ENCODE assay signal across 18 mouse cellular contexts in the genomic region with DNA sequence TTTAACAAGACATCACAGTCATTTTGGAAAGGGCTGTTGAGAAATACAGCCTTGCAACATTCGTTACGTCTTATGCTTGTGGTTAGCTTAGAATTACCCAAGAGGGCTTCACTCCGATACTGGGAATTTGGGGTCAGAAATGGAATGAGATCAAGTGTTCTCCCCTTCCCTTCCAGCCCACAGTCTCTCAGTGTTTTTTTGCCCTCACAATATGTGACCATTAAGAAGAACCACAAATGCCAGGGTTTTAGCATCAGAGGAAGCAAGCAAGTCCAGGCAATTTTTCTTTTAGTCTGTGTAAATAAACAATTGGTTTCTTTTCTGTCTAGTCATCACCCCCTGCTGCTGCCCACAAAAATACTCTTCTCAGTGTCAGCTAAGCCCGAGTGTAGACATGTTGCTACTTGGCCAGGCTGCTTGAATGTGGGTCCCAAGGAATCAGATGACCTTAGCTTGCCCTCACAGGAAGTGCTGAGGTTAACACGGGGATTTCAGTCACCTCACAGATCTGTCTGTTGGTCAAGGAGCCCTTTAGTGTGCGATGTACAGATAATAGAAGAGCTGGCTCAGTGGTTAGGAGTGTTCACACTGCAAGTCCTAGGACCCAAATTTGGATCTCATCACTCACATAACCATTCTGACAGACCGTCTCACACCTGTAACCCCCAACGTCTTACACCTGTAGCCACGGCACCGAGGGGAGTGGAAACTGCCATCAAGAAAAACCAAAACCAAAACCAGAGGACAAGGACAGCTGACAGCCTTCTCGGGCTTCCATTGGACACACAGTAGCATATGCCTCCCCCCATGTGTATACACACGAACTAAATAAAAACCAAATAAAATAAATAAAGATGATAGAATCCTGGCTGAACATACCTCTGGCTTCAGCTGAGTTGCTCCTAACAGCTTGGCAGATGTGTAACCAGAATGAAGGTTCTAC.
DNase-seq lines count a peak whose midpoint lies in the region; ATAC-seq and TF ChIP-seq lines count a peak whose summit lies in the region.
"Had no signal": no experiment of that assay in that cellular context is flagged by ENCODE, and none has a peak within 500 bp of the region (broad histone marks: within the 10 kb centered on the region; RNA-seq: fewer than 3 reads in every experiment).

No protein-coding gene starts in this region.

- H3K9me3 ChIP-seq in kidney, postnatal 0 days (replicated peaks; ENCODE audit: low read length): no peaks in the 10 kb centered on the region
- peaks cover 14% of the 10 kb centered on the region; the same call in 1 of the 2 replicates for H3K9me3 ChIP-seq in megakaryocyte, embryonic 14.5 days
- H3K9me3 ChIP-seq: heart, embryonic 15.5 days; limb, embryonic 12.5 days; lung, embryonic 15.5 days; midbrain, embryonic 15.5 days had no signal

- no peak overlapping the region for H3K27ac ChIP-seq in kidney, postnatal 0 days
- H3K27ac ChIP-seq: heart, embryonic 15.5 days; limb, embryonic 12.5 days; lung, embryonic 15.5 days; midbrain, embryonic 15.5 days had no signal

- 58% methylated on average over 12 of the region's 12 CpGs for WGBS in kidney, postnatal 0 days

- no peaks in the 10 kb centered on the region for H3K36me3 ChIP-seq in kidney, postnatal 0 days (ENCODE audit: insufficient read depth, low read length)
- H3K36me3 ChIP-seq in megakaryocyte, embryonic 14.5 days (replicated peaks; ENCODE audit: low read length): no peaks in the 10 kb centered on the region
- H3K36me3 ChIP-seq: heart, embryonic 15.5 days; limb, embryonic 12.5 days; lung, embryonic 15.5 days; midbrain, embryonic 15.5 days had no signal

- no peak for TF ChIP-seq CTCF in kidney, postnatal 0 days (IDR thresholded peaks at IDR 0.05; ENCODE audit: low read depth)

- ATAC-seq in kidney, postnatal 0 days (replicated peaks; ENCODE audit: low FRiP score, low read depth): no peak
- ATAC-seq: forebrain, embryonic 14.5 days; hindbrain, embryonic 16.5 days; midbrain, embryonic 15.5 days had no signal

- no peak overlapping the region for H3K4me3 ChIP-seq in kidney, postnatal 0 days (replicated peaks; ENCODE audit: low read depth, low read length)
- peak overlapping the region; percentile 15 for H3K4me3 ChIP-seq in megakaryocyte, embryonic 14.5 days (replicated peaks)
- H3K4me3 ChIP-seq: heart, embryonic 15.5 days; limb, embryonic 12.5 days; lung, embryonic 15.5 days; midbrain, embryonic 15.5 days had no signal

- no peaks in the 10 kb centered on the region for H3K27me3 ChIP-seq in kidney, postnatal 0 days (ENCODE audit: insufficient read depth, low read length)
- H3K27me3 ChIP-seq in megakaryocyte, embryonic 14.5 days (replicated peaks): no peaks in the 10 kb centered on the region
- H3K27me3 ChIP-seq: CH12.LX; heart, embryonic 15.5 days; limb, embryonic 12.5 days; lung, embryonic 15.5 days; midbrain, embryonic 15.5 days had no signal

- no peak overlapping the region for H3K9ac ChIP-seq in kidney, postnatal 0 days (ENCODE audit: low read depth, low read length)
- H3K9ac ChIP-seq: heart, embryonic 15.5 days; limb, embryonic 12.5 days; lung, embryonic 15.5 days; midbrain, embryonic 15.5 days had no signal

- H3K4me1 ChIP-seq in kidney, postnatal 0 days (replicated peaks; ENCODE audit: insufficient read depth, low read length): no peaks in the 10 kb centered on the region
- H3K4me1 ChIP-seq in megakaryocyte, embryonic 14.5 days: no peaks in the 10 kb centered on the region
- H3K4me1 ChIP-seq: heart, embryonic 15.5 days; limb, embryonic 12.5 days; lung, embryonic 15.5 days; midbrain, embryonic 15.5 days had no signal

- H3K4me2 ChIP-seq in kidney, postnatal 0 days (ENCODE audit: low read length): no peak overlapping the region
- H3K4me2 ChIP-seq: heart, embryonic 15.5 days; limb, embryonic 12.5 days; lung, embryonic 15.5 days; midbrain, embryonic 15.5 days had no signal

- DNase-seq in kidney, postnatal 0 days (ENCODE audit: low spot score): peak; percentile 9
- no peak for DNase-seq in kidney, postnatal 4 days
- DNase-seq in CD4-positive, CD25-positive, alpha-beta regulatory T cell, adult 2 months (ENCODE audit: low read depth, low spot score): peak; percentile 15
- peak; percentile 40 for DNase-seq in c-Kit-positive CD71-negative TER-119-negative erythroid progenitor cells, embryonic 14.5 days (ENCODE audit: low read depth)
- DNase-seq in gastrocnemius, postnatal 10 days: no peak
- no peak for DNase-seq in gastrocnemius, adult 18-20 months (ENCODE audit: low spot score)
- DNase-seq: cerebellum, adult 11-12 months; gastrocnemius, postnatal 36 days; layer of hippocampus, postnatal 36 days; thymus, adult 2 months had no signal

Comparison
In these comparisons a context has a peak if more than half of its experiments do, and no peak if none do; other contexts are left out.
1. DNase-seq: peak in kidney, postnatal 0 days (single experiment), CD4-positive, CD25-positive, alpha-beta regulatory T cell, adult 2 months (single experiment) and c-Kit-positive CD71-negative TER-119-negative erythroid progenitor cells, embryonic 14.5 days (single experiment); none in kidney, postnatal 4 days (0 of 2), gastrocnemius, postnatal 10 days (single experiment) and gastrocnemius, adult 18-20 months (single experiment).